Mouse (Mus musculus): ENCODE data around the gene Klc1. TPM values are rescaled to one million over a fixed set of nuclear protein-coding genes. Genes with fewer than 3 reads are reported as not detected.

Klc1 gene
- polyA plus RNA-seq, 1 experiment from 2014 or later = 95.5 TPM

DNA sequence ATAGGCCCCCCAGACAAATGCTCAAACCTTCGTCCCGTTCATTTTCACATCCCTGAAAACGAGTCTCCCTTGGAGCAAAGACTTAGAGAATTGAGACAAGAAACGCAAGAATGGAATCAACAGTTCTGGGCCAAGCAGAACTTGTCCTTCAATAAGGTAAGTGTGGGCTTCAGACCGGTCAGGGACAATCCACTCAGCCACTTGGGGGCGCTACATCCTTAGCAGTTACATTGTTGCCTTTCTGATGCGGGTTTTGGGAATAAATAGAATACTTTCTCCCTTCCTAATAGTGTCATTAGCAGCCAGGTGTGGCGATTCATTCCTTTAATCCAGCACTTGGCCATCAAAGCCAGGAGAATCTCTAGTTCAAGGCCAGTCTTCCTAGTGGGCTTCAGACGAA lies 36.0 kb upstream of the Klc1 start:
- no peak overlapping the region for H3K4me3 ChIP-seq (ENCODE audit: low read depth, low read length)
- DNase-seq (ENCODE audit: low spot score) (peak; percentile 51), ATAC-seq (ENCODE audit: insufficient number of reproducible peaks, low FRiP score, low TSS enrichment, low read depth) (no peak)
- H3K9ac ChIP-seq (ENCODE audit: low read length) = no peak overlapping the region
- H3K27me3 ChIP-seq (ENCODE audit: control insufficient read depth, insufficient read depth, low read length) = no peaks in the 10 kb centered on the region
- H3K4me1 ChIP-seq (ENCODE audit: control insufficient read depth, insufficient read depth, low read length) = no peaks in the 10 kb centered on the region
- peaks cover 2% of the 10 kb centered on the region; the same call in 1 of the 2 replicates for H3K36me3 ChIP-seq (ENCODE audit: control insufficient read depth, insufficient read depth, low read length)
- H3K27ac ChIP-seq (replicated peaks; ENCODE audit: low read depth, low read length) = no peak overlapping the region
- WGBS = 77% methylated on average over 9 of the region's 9 CpGs
- no peak overlapping the region for H3K4me2 ChIP-seq (ENCODE audit: low read depth, severe bottlenecking)
- H3K9me3 ChIP-seq (ENCODE audit: control insufficient read depth, low read length) = no peaks in the 10 kb centered on the region

- peaks cover 2% of the 10 kb centered on the region; the same call in 1 of the 2 replicates for H3K36me3 ChIP-seq (ENCODE audit: control insufficient read depth, insufficient read depth, low read length)
- WGBS = 75% methylated on average over 6 of the region's 6 CpGs
- H3K4me3 ChIP-seq (ENCODE audit: low read depth, low read length) = no peak overlapping the region
- no peak overlapping the region for H3K9ac ChIP-seq (ENCODE audit: low read length)
- H3K27me3 ChIP-seq (ENCODE audit: control insufficient read depth, insufficient read depth, low read length) = no peaks in the 10 kb centered on the region
- no peak overlapping the region for H3K27ac ChIP-seq (replicated peaks; ENCODE audit: low read depth, low read length)
- no peak overlapping the region for H3K4me2 ChIP-seq (ENCODE audit: low read depth, severe bottlenecking)
- ATAC-seq (ENCODE audit: insufficient number of reproducible peaks, low FRiP score, low TSS enrichment, low read depth) = peak; percentile 35; the same call in 1 of the 2 replicates
- H3K4me1 ChIP-seq (ENCODE audit: control insufficient read depth, insufficient read depth, low read length) = no peaks in the 10 kb centered on the region
- H3K9me3 ChIP-seq (ENCODE audit: control insufficient read depth, low read length) = no peaks in the 10 kb centered on the region
- no peak for DNase-seq (ENCODE audit: low spot score)
Measured at GRCm38 (mm10) chr12:111724638-111725337, 33.9 kb upstream of the Klc1 start.

DNA sequence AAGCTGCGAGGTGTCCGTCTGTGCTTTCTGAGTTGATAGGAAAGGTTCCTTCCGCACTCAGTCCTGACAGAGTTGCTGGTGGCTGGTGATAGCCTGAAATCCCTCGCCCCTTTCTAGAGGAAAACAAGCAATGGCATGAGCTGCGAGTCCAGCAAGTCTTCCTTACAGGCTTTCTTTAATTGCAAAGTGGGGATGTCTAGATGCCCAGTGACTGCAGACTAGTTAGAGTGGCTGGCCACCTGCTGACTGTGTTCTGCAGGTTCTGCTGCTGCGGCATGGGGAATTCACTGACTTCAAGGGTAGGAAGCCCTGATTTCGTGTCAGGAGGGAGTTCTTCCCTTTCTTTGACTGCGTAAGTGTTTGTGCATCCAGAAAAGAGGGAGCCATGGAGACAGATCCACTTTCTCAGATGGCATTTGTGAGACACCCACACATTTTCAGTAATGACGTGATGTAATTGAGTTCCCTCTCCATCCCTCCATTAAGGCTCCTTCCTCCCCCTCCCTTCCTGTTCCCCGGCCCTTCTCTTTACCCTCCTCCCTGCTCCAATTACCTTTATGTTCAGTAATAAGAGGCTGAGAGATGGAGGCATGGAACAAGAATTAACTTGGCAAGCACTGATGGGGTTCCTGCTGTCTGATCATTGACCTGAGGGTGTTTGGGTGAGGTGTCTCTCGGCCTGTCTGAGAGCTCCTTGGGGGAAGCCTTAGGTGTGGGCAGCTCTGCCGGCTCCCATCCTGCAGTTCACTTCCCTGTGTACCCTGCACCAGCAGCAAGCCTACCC lies 33.1 kb upstream of the Klc1 start:
- no peak for ATAC-seq (ENCODE audit: insufficient number of reproducible peaks, low FRiP score, low TSS enrichment, low read depth)
- DNase-seq (ENCODE audit: low spot score) = no peak
- WGBS = 79% methylated on average over 12 of the region's 12 CpGs
- Histone ChIP-seq H3K4me1 (ENCODE audit: control insufficient read depth, insufficient read depth, low read length) (no peaks in the 10 kb centered on the region), H3K4me2 (ENCODE audit: low read depth, severe bottlenecking) (no peak overlapping the region), H3K27ac (replicated peaks; ENCODE audit: low read depth, low read length) (no peak overlapping the region), H3K27me3 (ENCODE audit: control insufficient read depth, insufficient read depth, low read length) (no peaks in the 10 kb centered on the region), H3K9ac (ENCODE audit: low read length) (no peak overlapping the region), H3K9me3 (ENCODE audit: control insufficient read depth, low read length) (no peaks in the 10 kb centered on the region), H3K4me3 (ENCODE audit: low read depth, low read length) (no peak overlapping the region), H3K36me3 (ENCODE audit: control insufficient read depth, insufficient read depth, low read length) (peaks cover 2% of the 10 kb centered on the region; the same call in 1 of the 2 replicates)

- ATAC-seq (ENCODE audit: insufficient number of reproducible peaks, low FRiP score, low TSS enrichment, low read depth) (no peak), DNase-seq (ENCODE audit: low spot score) (no peak)
- 71% methylated on average over 4 of the region's 4 CpGs for WGBS
- H3K27me3 ChIP-seq (ENCODE audit: control insufficient read depth, insufficient read depth, low read length) = no peaks in the 10 kb centered on the region
- H3K4me2 ChIP-seq (ENCODE audit: low read depth, severe bottlenecking) = no peak overlapping the region
- H3K9ac ChIP-seq (ENCODE audit: low read length) = no peak overlapping the region
- H3K36me3 ChIP-seq (ENCODE audit: control insufficient read depth, insufficient read depth, low read length) = peaks cover 2% of the 10 kb centered on the region; the same call in 1 of the 2 replicates
- no peak overlapping the region for H3K4me3 ChIP-seq (ENCODE audit: low read depth, low read length)
- no peak overlapping the region for H3K27ac ChIP-seq (replicated peaks; ENCODE audit: low read depth, low read length)
- no peaks in the 10 kb centered on the region for H3K9me3 ChIP-seq (ENCODE audit: control insufficient read depth, low read length)
- no peaks in the 10 kb centered on the region for H3K4me1 ChIP-seq (ENCODE audit: control insufficient read depth, insufficient read depth, low read length)
Measured at GRCm38 (mm10) chr12:111726122-111726463, 32.6 kb upstream of the Klc1 start.

- H3K4me1 ChIP-seq (ENCODE audit: control insufficient read depth, insufficient read depth, low read length) = 0 out of 2 replicates have a peak, but pooled peaks cover 3% of the 10 kb centered on the region
- H3K4me2 ChIP-seq (ENCODE audit: low read depth, severe bottlenecking) = no peak overlapping the region
- no peaks in the 10 kb centered on the region for H3K9me3 ChIP-seq (ENCODE audit: control insufficient read depth, low read length)
- no peak overlapping the region for H3K27ac ChIP-seq (replicated peaks; ENCODE audit: low read depth, low read length)
- DNase-seq (ENCODE audit: low spot score) = no peak
- H3K9ac ChIP-seq (ENCODE audit: low read length) = no peak overlapping the region
- H3K27me3 ChIP-seq (ENCODE audit: control insufficient read depth, insufficient read depth, low read length) = no peaks in the 10 kb centered on the region
- 93% methylated on average over 1 of the region's 1 CpGs for WGBS
- ATAC-seq (ENCODE audit: insufficient number of reproducible peaks, low FRiP score, low TSS enrichment, low read depth) = no peak
- H3K36me3 ChIP-seq (ENCODE audit: control insufficient read depth, insufficient read depth, low read length) = peaks cover 2% of the 10 kb centered on the region; the same call in 1 of the 2 replicates
- no peak overlapping the region for H3K4me3 ChIP-seq (ENCODE audit: low read depth, low read length)
Measured at GRCm38 (mm10) chr12:111727956-111728355, 30.7 kb upstream of the Klc1 start.

DNA sequence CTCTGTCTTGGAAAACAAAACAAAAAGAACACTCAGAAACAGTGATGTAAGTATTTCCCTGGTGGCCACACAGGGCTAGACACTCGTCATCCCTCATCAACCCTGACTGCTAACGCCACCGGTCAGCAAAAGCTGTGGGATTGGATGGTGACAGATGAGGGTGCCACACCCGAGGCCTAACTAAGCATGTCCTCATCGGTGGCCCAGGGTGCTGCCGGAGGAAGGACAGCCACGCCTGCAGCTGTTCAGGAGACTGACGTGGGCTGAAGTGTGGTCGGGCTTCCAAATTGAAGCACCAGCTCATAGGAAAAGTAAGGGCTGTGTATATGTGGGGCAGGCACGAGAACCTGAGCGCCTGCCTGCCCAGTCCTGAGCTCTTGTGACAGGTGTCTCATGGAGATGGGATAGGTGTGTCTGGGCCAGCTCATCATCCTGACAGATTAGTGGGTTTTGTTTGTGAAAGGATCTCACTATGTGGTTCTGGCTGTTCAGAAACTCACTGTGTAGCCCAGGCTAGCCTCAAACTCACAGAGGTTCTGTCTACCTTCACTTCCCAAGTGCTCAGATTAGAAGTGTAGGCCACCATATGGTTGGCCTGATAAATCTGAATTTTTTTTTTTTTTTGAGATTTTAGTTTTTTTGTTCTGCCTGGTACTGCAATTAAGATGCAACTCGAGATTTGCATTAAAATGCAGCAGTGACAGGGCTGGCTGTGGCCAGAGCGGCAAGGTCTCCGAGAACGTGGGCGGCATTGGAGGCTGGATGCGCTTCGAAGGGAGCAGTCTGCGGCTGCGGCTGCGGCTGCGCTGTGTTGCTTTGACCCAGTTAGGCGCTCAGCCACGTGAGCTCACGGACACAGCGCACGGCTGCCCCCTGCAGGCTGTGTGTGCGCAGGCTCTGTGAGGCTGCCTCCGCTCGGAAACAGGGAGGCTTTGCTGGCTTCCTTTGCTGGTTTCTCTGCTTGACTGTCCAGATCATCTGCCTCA lies 26.5 kb upstream of the Klc1 start:
- WGBS = 33% methylated on average over 30 of the region's 30 CpGs
- Histone ChIP-seq H3K27ac (replicated peaks; ENCODE audit: low read depth, low read length) (no peak overlapping the region), H3K9ac (ENCODE audit: low read length) (no peak overlapping the region)

DNA sequence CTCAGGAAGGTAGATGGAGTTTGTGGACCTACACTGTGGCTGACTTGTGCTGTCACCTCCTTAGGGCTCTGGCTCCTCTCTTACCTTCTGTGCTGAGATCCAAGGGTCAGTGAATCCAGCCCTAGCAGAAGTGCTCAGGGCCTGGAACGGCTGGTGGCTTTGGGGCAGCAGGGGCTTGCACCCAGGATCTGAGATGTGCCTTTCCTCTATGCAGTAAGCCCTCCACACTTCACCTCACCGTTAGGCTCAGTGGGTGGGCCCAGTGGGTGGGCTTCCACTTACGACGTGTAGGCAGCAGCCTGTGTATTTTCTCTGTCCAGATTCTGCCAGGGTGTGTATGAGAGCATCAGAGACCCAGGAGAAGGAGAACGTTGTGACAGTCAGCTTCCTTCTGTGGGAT lies 25.7 kb upstream of the Klc1 start:
- no peak overlapping the region for H3K27ac ChIP-seq (replicated peaks; ENCODE audit: low read depth, low read length)
- H3K36me3 ChIP-seq (ENCODE audit: control insufficient read depth, insufficient read depth, low read length) = no peaks in the 10 kb centered on the region
- no peak for ATAC-seq (ENCODE audit: insufficient number of reproducible peaks, low FRiP score, low TSS enrichment, low read depth)
- H3K4me2 ChIP-seq (ENCODE audit: low read depth, severe bottlenecking) = no peak overlapping the region
- H3K27me3 ChIP-seq (ENCODE audit: control insufficient read depth, insufficient read depth, low read length) = no peaks in the 10 kb centered on the region
- no peaks in the 10 kb centered on the region for H3K9me3 ChIP-seq (ENCODE audit: control insufficient read depth, low read length)
- 61% methylated on average over 5 of the region's 5 CpGs for WGBS
- DNase-seq (ENCODE audit: low spot score) = no peak
- H3K9ac ChIP-seq (ENCODE audit: low read length) = no peak overlapping the region
- no peak overlapping the region for H3K4me3 ChIP-seq (ENCODE audit: low read depth, low read length)
- H3K4me1 ChIP-seq (ENCODE audit: control insufficient read depth, insufficient read depth, low read length) = 0 out of 2 replicates have a peak, but pooled peaks cover 3% of the 10 kb centered on the region

More for the DNA sequence above, 26.5 kb upstream of the Klc1 start:
- Histone ChIP-seq H3K36me3 (ENCODE audit: control insufficient read depth, insufficient read depth, low read length) (no peaks in the 10 kb centered on the region), H3K4me2 (ENCODE audit: low read depth, severe bottlenecking) (peak overlapping the region; percentile 17; the same call in 1 of the 2 replicates), H3K4me1 (ENCODE audit: control insufficient read depth, insufficient read depth, low read length) (0 out of 2 replicates have a peak, but pooled peaks cover 3% of the 10 kb centered on the region), H3K27me3 (ENCODE audit: control insufficient read depth, insufficient read depth, low read length) (no peaks in the 10 kb centered on the region), H3K4me3 (ENCODE audit: low read depth, low read length) (no peak overlapping the region), H3K9me3 (ENCODE audit: control insufficient read depth, low read length) (no peaks in the 10 kb centered on the region)
- peak; percentile 92 for DNase-seq (ENCODE audit: low spot score)
- ATAC-seq (ENCODE audit: insufficient number of reproducible peaks, low FRiP score, low TSS enrichment, low read depth) = no peak

DNA sequence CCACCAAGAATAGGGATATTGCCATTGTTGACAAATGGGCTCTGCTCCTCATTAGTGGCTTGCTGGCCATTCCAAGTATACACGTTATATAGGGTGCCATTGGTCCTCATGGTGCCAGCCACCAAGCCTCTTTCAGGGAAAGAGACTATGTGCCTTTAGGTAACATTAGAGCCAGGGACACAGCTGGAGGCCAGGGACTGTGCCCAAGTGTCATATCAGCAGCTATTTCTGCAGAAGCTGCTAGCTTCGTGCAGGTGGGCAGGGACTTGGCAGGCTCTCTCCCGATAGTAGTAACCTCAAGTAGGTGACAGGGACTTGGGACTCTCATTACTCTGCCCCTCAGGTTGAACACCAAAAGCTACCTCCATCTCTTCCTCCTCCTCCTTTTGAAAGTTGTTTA lies 23.7 kb upstream of the Klc1 start:
- Histone ChIP-seq H3K9me3 (ENCODE audit: control insufficient read depth, low read length) (no peaks in the 10 kb centered on the region), H3K4me2 (ENCODE audit: low read depth, severe bottlenecking) (no peak overlapping the region), H3K4me1 (ENCODE audit: control insufficient read depth, insufficient read depth, low read length) (0 out of 2 replicates have a peak, but pooled peaks cover 3% of the 10 kb centered on the region), H3K27me3 (ENCODE audit: control insufficient read depth, insufficient read depth, low read length) (no peaks in the 10 kb centered on the region), H3K36me3 (ENCODE audit: control insufficient read depth, insufficient read depth, low read length) (no peaks in the 10 kb centered on the region), H3K27ac (replicated peaks; ENCODE audit: low read depth, low read length) (no peak overlapping the region), H3K9ac (ENCODE audit: low read length) (no peak overlapping the region), H3K4me3 (ENCODE audit: low read depth, low read length) (no peak overlapping the region)
- 88% methylated on average over 3 of the region's 3 CpGs for WGBS
- DNase-seq (ENCODE audit: low spot score) (no peak), ATAC-seq (ENCODE audit: insufficient number of reproducible peaks, low FRiP score, low TSS enrichment, low read depth) (no peak)

Measured in limb, embryonic 11.5 days (tissue).